Mouse (Mus musculus) neural tube, embryonic 11.5 days (tissue): ENCODE measurements around the gene Mdm2. TPM values are rescaled to one million over a fixed set of nuclear protein-coding genes. Genes with fewer than 3 reads are reported as not detected.
"Not testable (repeated sequence)": the region's sequence is repeated elsewhere in the genome, so short reads cannot be mapped to it uniquely, and the experiment has no call there.

Source experiments
- ATAC-seq: fragments of 200-750 bp; cut with Nextera tagmentation; 2 replicates; pipeline ENCODE4 v1.8.0; 2017; ENCODE audit warnings: moderate number of reproducible peaks, mild to moderate bottlenecking, moderate TSS enrichment, moderate library complexity; ENCODE audit not compliant: insufficient read depth, low FRiP score, low TSS enrichment
- DNase-seq: peaks from one replicate; pipeline ENCODE4 v3.0.0-alpha.2; 2015; ENCODE audit warnings: low spot score
- H3K27ac ChIP-seq: fragments of 300-500 bp; sonication (generic); 2 replicates; pipeline ENCODE4 v1.5.1; 2014; ENCODE audit warnings: low read depth, mild to moderate bottlenecking, low read length
- H3K27me3 ChIP-seq: fragments of 300-500 bp; sonication (generic); 2 replicates; pipeline ENCODE4 v1.6.1; 2014; ENCODE audit warnings: mild to moderate bottlenecking, low read length, mixed read lengths; ENCODE audit not compliant: control insufficient read depth, insufficient read depth
- H3K36me3 ChIP-seq: fragments of 300-500 bp; sonication (generic); 2 replicates; pipeline ENCODE4 v1.6.1; 2014; ENCODE audit warnings: mild to moderate bottlenecking, low read length, moderate library complexity, mixed read lengths; ENCODE audit not compliant: control insufficient read depth, insufficient read depth
- H3K4me1 ChIP-seq: fragments of 300-500 bp; sonication (generic); 2 replicates; pipeline ENCODE4 v1.6.1; 2014; ENCODE audit warnings: low read length, mixed read lengths; ENCODE audit not compliant: control insufficient read depth, insufficient read depth
- H3K4me2 ChIP-seq: fragments of 300-500 bp; sonication (generic); 2 replicates; pipeline ENCODE4 v1.6.1; 2014; ENCODE audit warnings: low read depth, mild to moderate bottlenecking, moderate library complexity
- H3K4me3 ChIP-seq: fragments of 300-500 bp; sonication (generic); 2 replicates; pipeline ENCODE4 v1.5.1; 2014; ENCODE audit warnings: low read depth, low read length
- H3K9ac ChIP-seq: fragments of 300-500 bp; sonication (generic); 2 replicates; pipeline ENCODE4 v1.6.1; 2014; ENCODE audit warnings: mild to moderate bottlenecking, low read length
- H3K9me3 ChIP-seq: fragments of 300-500 bp; sonication (generic); 2 replicates; pipeline ENCODE4 v1.6.1; 2016; ENCODE audit warnings: low read length; ENCODE audit not compliant: control insufficient read depth
- whole genome bisulfite sequencing: fragments of 180-500 bp; shearing (Covaris S2); extraction: QIAGEN DNeasy Blood & Tissue Kit; methylation state at CpG from one replicate; pipeline ENCODE4 v1.1.7; 2014; 5-methylcytosine and 5-hydroxymethylcytosine counted together
- polyA plus RNA-seq: library from polyadenylated mRNA; unstranded; fragments of >200 nt; fragmentation: Nextera tagmentation; extraction: Ambion mirVana; gene quantifications from 2 replicates; pipeline ENCODE4 v1.2.1, GENCODE M21; 2014

Mdm2 gene
- polyA plus RNA-seq, 1 experiment from 2014 or later: 63.2 TPM

- H3K9me3 ChIP-seq: no peaks in the 10 kb centered on the region
- DNase-seq: no peak
- WGBS: 92% methylated on average over 14 of the region's 14 CpGs
- no peak for ATAC-seq
- no peak overlapping the region for H3K9ac ChIP-seq
- H3K4me1 ChIP-seq: no peaks in the 10 kb centered on the region
- H3K27ac ChIP-seq: no peak overlapping the region
- no peak overlapping the region for H3K4me2 ChIP-seq
- no peaks in the 10 kb centered on the region for H3K27me3 ChIP-seq
- peaks cover 9% of the 10 kb centered on the region for H3K36me3 ChIP-seq
- H3K4me3 ChIP-seq: no peak overlapping the region
These were observed 39.3 kb upstream of the Mdm2 start for GRCm38 (mm10) chr10:117749787-117750343.

GRCm38 (mm10) chr10:117749050-117749686 lies 38.6 kb upstream of the Mdm2 start:
- WGBS: 96% methylated on average over 10 of the region's 10 CpGs
- no peaks in the 10 kb centered on the region for H3K27me3 ChIP-seq
- no peaks in the 10 kb centered on the region for H3K9me3 ChIP-seq
- H3K27ac ChIP-seq: no peak overlapping the region
- ATAC-seq (no peak), DNase-seq (no peak)
- no peaks in the 10 kb centered on the region for H3K4me1 ChIP-seq
- no peak overlapping the region for H3K4me3 ChIP-seq
- H3K4me2 ChIP-seq: no peak overlapping the region
- H3K9ac ChIP-seq: no peak overlapping the region
- H3K36me3 ChIP-seq: peaks cover 9% of the 10 kb centered on the region

- Histone ChIP-seq H3K27me3 (no peaks in the 10 kb centered on the region), H3K9me3 (no peaks in the 10 kb centered on the region), H3K4me2 (no peak overlapping the region), H3K36me3 (peaks cover 9% of the 10 kb centered on the region), H3K9ac (no peak overlapping the region), H3K4me1 (no peaks in the 10 kb centered on the region), H3K27ac (no peak overlapping the region), H3K4me3 (no peak overlapping the region)
- DNase-seq (no peak), ATAC-seq (no peak)
- WGBS: 94% methylated on average over 10 of the region's 10 CpGs
These were observed 37.9 kb upstream of the Mdm2 start for GRCm38 (mm10) chr10:117748276-117749049.

- H3K4me3 ChIP-seq: no peak overlapping the region
- no peak overlapping the region for H3K9ac ChIP-seq
- 96% methylated on average over 7 of the region's 7 CpGs for WGBS
- no peak overlapping the region for H3K27ac ChIP-seq
- no peak for ATAC-seq
- H3K27me3 ChIP-seq: no peaks in the 10 kb centered on the region
- H3K4me2 ChIP-seq: no peak overlapping the region
- no peak for DNase-seq
- H3K4me1 ChIP-seq: no peaks in the 10 kb centered on the region
- H3K9me3 ChIP-seq: no peaks in the 10 kb centered on the region
- H3K36me3 ChIP-seq: peaks cover 9% of the 10 kb centered on the region
These were observed 37.2 kb upstream of the Mdm2 start for GRCm38 (mm10) chr10:117747711-117748110.

GRCm38 (mm10) chr10:117746297-117746883 lies 35.8 kb upstream of the Mdm2 start, which contains the start of gene Slc35e3:
TSS of gene Slc35e3 (minus strand) at chr10:117746365.
- peak; percentile 94 for ATAC-seq
- Histone ChIP-seq H3K4me1 (no peaks in the 10 kb centered on the region), H3K4me2 (peak within 1 kb of the TSS; percentile 53), H3K27ac (no peak within 1 kb of the TSS), H3K4me3 (peak within 1 kb of the TSS; percentile 43), H3K27me3 (no peaks in the 10 kb centered on the region), H3K9me3 (no peaks in the 10 kb centered on the region), H3K9ac (peak within 1 kb of the TSS; percentile 44), H3K36me3 (peaks cover 7% of the 10 kb centered on the region)
- peak; percentile 95 for DNase-seq
- 14% methylated on average over 46 of the region's 46 CpGs for WGBS

- not testable (repeated sequence) for H3K36me3 ChIP-seq, H3K4me1 ChIP-seq, H3K9me3 ChIP-seq, H3K27ac ChIP-seq, H3K27me3 ChIP-seq
- DNase-seq (peak; percentile 44), ATAC-seq (peak; percentile 22)
- H3K9ac ChIP-seq: peak overlapping the region; percentile 44
- under 1% methylated on average over 17 of the region's 46 CpGs for WGBS
- peak overlapping the region; percentile 53 for H3K4me2 ChIP-seq
- H3K4me3 ChIP-seq: peak overlapping the region; percentile 43
These were observed 35.2 kb upstream of the Mdm2 start for GRCm38 (mm10) chr10:117745570-117746296.

- H3K4me3 ChIP-seq: no peak overlapping the region
- H3K4me2 ChIP-seq: no peak overlapping the region
- no peaks in the 10 kb centered on the region for H3K27me3 ChIP-seq
- no peak for DNase-seq
- WGBS: 86% methylated on average over 4 of the region's 4 CpGs
- H3K36me3 ChIP-seq: no peaks in the 10 kb centered on the region; the same call in 1 of the 2 replicates
- no peaks in the 10 kb centered on the region for H3K4me1 ChIP-seq
- H3K9me3 ChIP-seq: no peaks in the 10 kb centered on the region
- H3K27ac ChIP-seq: no peak overlapping the region
- no peak for ATAC-seq
- no peak overlapping the region for H3K9ac ChIP-seq
These were observed 33.4 kb upstream of the Mdm2 start for GRCm38 (mm10) chr10:117743917-117744316.

GRCm38 (mm10) chr10:117743182-117743581 lies 32.6 kb upstream of the Mdm2 start:
- Histone ChIP-seq H3K27ac (no peak overlapping the region), H3K4me3 (no peak overlapping the region), H3K9ac (no peak overlapping the region), H3K36me3 (peaks cover 4% of the 10 kb centered on the region), H3K27me3 (no peaks in the 10 kb centered on the region), H3K4me2 (no peak overlapping the region), H3K9me3 (no peaks in the 10 kb centered on the region), H3K4me1 (no peaks in the 10 kb centered on the region)
- 94% methylated on average over 2 of the region's 2 CpGs for WGBS
- DNase-seq: no peak
- ATAC-seq: no peak
